Mouse (Mus musculus): Measurements from ENCODE around the gene Espl1.

- TF ChIP-seq POLR2A (IDR thresholded peaks at IDR 0.05; ENCODE audit: control insufficient read depth, low read depth, low read length) (no peak), CTCF (IDR thresholded peaks at IDR 0.05; ENCODE audit: control insufficient read depth, insufficient read depth, insufficient replicate concordance, low read depth, low read length) (no peak)
These were observed 59.9 kb downstream of the Espl1 start for GRCm38 (mm10) chr15:102355871-102356441.

All from testis, adult 2 months (tissue).